Mouse (Mus musculus): ENCODE data around the gene Sec23a. TPM values are rescaled to one million over a fixed set of nuclear protein-coding genes. Genes with fewer than 3 reads are reported as not detected.
A peak's percentile ranks its signal among the peaks of the same experiment; 100 is the strongest.
"Not testable (repeated sequence)": the region's sequence is repeated elsewhere in the genome, so short reads cannot be mapped to it uniquely, and the experiment has no call there.

Sec23a gene
- polyA plus RNA-seq, 1 experiment = 79.0 TPM

- TF ChIP-seq POLR2A (IDR thresholded peaks at IDR 0.05; ENCODE audit: insufficient read depth, low read length) = no peak
- no peak for TF ChIP-seq EP300 (IDR thresholded peaks at IDR 0.05; ENCODE audit: insufficient read depth, low read depth, low read length)
- no peak for TF ChIP-seq CTCF (IDR thresholded peaks at IDR 0.05; ENCODE audit: low read depth, low read length)
- no peaks in the 10 kb centered on the region for H3K9me3 ChIP-seq (replicated peaks; ENCODE audit: control insufficient read depth, insufficient read depth, low read length, poor library complexity, severe bottlenecking)
- peak overlapping the region; percentile 77 for H3K9ac ChIP-seq (ENCODE audit: low read depth, poor library complexity, severe bottlenecking)
- H3K4me1 ChIP-seq (ENCODE audit: control insufficient read depth, insufficient read depth, low read length) = no peaks in the 10 kb centered on the region
- H3K36me3 ChIP-seq (ENCODE audit: control insufficient read depth, insufficient read depth, low read length, poor library complexity, severe bottlenecking) = peaks cover 13% of the 10 kb centered on the region
- no peaks in the 10 kb centered on the region for H3K27me3 ChIP-seq (ENCODE audit: control insufficient read depth, insufficient read depth, low read length, poor library complexity, severe bottlenecking)
- peak overlapping the region; percentile 73 for H3K27ac ChIP-seq (ENCODE audit: insufficient read depth, low read length)
- H3K4me3 ChIP-seq (ENCODE audit: low read depth, low read length) = peak overlapping the region; percentile 17
These were observed 884 bp upstream of the Sec23a start for GRCm38 (mm10) chr12:59012710-59013091.

- Histone ChIP-seq H3K9ac (ENCODE audit: low read depth, poor library complexity, severe bottlenecking) (peak overlapping the region; percentile 44), H3K27ac (ENCODE audit: insufficient read depth, low read length) (no peak overlapping the region), H3K4me1 (ENCODE audit: control insufficient read depth, insufficient read depth, low read length) (no peaks in the 10 kb centered on the region), H3K9me3 (replicated peaks; ENCODE audit: control insufficient read depth, insufficient read depth, low read length, poor library complexity, severe bottlenecking) (no peaks in the 10 kb centered on the region), H3K36me3 (ENCODE audit: control insufficient read depth, insufficient read depth, low read length, poor library complexity, severe bottlenecking) (peaks cover 4% of the 10 kb centered on the region), H3K4me3 (ENCODE audit: low read depth, low read length) (peak overlapping the region; percentile 97), H3K27me3 (ENCODE audit: control insufficient read depth, insufficient read depth, low read length, poor library complexity, severe bottlenecking) (no peaks in the 10 kb centered on the region)
- TF ChIP-seq CTCF (IDR thresholded peaks at IDR 0.05; ENCODE audit: low read depth, low read length) (no peak), EP300 (IDR thresholded peaks at IDR 0.05; ENCODE audit: insufficient read depth, low read depth, low read length) (no peak), POLR2A (IDR thresholded peaks at IDR 0.05; ENCODE audit: insufficient read depth, low read length) (no peak)
These were observed 458 bp downstream of the Sec23a start for GRCm38 (mm10) chr12:59011275-59011843.

DNA sequence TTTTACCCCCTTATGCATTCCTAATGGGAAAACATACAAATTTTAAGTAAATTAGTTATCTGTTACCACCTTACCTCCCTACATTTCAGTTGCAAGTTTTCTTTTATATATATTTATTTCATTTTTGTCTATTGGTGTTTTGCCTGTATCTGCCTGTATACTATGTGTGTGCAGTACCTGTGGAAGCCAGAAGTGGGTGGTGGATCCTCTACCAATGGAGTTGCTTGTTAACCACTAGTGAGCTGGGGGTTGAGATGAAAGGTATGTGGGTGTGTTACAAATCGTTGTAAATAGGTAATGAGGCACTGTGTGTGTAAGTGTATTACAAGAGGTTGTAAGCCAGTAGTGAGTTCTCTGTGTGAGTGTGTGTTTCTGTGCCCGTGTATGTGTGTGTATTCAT lies 1.3 kb downstream of the Sec23a start:
- H3K4me3 ChIP-seq (ENCODE audit: low read depth, low read length) = no peak overlapping the region
- H3K4me1 ChIP-seq (ENCODE audit: control insufficient read depth, insufficient read depth, low read length) = no peaks in the 10 kb centered on the region
- H3K27me3 ChIP-seq (ENCODE audit: control insufficient read depth, insufficient read depth, low read length, poor library complexity, severe bottlenecking) = no peaks in the 10 kb centered on the region
- H3K36me3 ChIP-seq (ENCODE audit: control insufficient read depth, insufficient read depth, low read length, poor library complexity, severe bottlenecking) = peaks cover 4% of the 10 kb centered on the region
- H3K9me3 ChIP-seq (replicated peaks; ENCODE audit: control insufficient read depth, insufficient read depth, low read length, poor library complexity, severe bottlenecking) = no peaks in the 10 kb centered on the region
- H3K27ac ChIP-seq (ENCODE audit: insufficient read depth, low read length) = no peak overlapping the region
- no peak overlapping the region for H3K9ac ChIP-seq (ENCODE audit: low read depth, poor library complexity, severe bottlenecking)
- TF ChIP-seq CTCF (IDR thresholded peaks at IDR 0.05; ENCODE audit: low read depth, low read length) = no peak
- TF ChIP-seq EP300 (IDR thresholded peaks at IDR 0.05; ENCODE audit: insufficient read depth, low read depth, low read length) = no peak
- no peak for TF ChIP-seq POLR2A (IDR thresholded peaks at IDR 0.05; ENCODE audit: insufficient read depth, low read length)

GRCm38 (mm10) chr12:58985766-58986165 lies 26.1 kb downstream of the Sec23a start:
- Histone ChIP-seq H3K9ac (ENCODE audit: low read depth, poor library complexity, severe bottlenecking) (no peak overlapping the region), H3K4me1 (ENCODE audit: control insufficient read depth, insufficient read depth, low read length) (no peaks in the 10 kb centered on the region), H3K9me3 (replicated peaks; ENCODE audit: control insufficient read depth, insufficient read depth, low read length, poor library complexity, severe bottlenecking) (no peaks in the 10 kb centered on the region), H3K27ac (ENCODE audit: insufficient read depth, low read length) (no peak overlapping the region), H3K27me3 (ENCODE audit: control insufficient read depth, insufficient read depth, low read length, poor library complexity, severe bottlenecking) (no peaks in the 10 kb centered on the region), H3K4me3 (ENCODE audit: low read depth, low read length) (no peak overlapping the region), H3K36me3 (ENCODE audit: control insufficient read depth, insufficient read depth, low read length, poor library complexity, severe bottlenecking) (peaks cover 5% of the 10 kb centered on the region)
- TF ChIP-seq CTCF (IDR thresholded peaks at IDR 0.05; ENCODE audit: low read depth, low read length) (no peak), EP300 (IDR thresholded peaks at IDR 0.05; ENCODE audit: insufficient read depth, low read depth, low read length) (no peak), POLR2A (IDR thresholded peaks at IDR 0.05; ENCODE audit: insufficient read depth, low read length) (no peak)

DNA sequence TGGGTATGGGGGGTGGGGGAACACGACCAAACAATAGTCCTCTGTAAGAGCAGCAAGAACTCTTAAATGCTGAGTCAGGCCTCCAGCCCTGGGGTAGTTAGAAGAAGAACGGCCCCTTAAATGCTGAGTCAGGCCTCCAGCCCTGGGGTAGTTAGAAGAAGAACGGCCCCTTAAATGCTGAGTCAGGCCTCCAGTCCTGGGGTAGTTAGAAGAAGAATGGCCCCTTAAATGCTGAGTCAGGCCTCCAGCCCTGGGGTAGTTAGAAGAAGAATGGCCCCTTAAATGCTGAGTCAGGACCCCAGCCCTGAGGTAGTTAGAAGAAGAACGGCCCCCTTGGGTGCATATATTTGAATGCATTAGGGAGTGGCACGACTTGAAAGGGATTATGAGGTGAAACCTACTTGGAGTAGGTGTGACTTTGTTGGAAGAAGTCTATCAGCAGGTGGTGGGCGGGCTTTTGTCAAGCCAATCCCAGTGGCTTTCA lies 30.6 kb downstream of the Sec23a start:
- TF ChIP-seq EP300 (IDR thresholded peaks at IDR 0.05; ENCODE audit: insufficient read depth, low read depth, low read length) = 0 out of 2 replicates have a peak, but pooled peaks have one; percentile 24
- H3K36me3 ChIP-seq (ENCODE audit: control insufficient read depth, insufficient read depth, low read length, poor library complexity, severe bottlenecking); H3K4me3 ChIP-seq (ENCODE audit: low read depth, low read length); H3K9me3 ChIP-seq (replicated peaks; ENCODE audit: control insufficient read depth, insufficient read depth, low read length, poor library complexity, severe bottlenecking); H3K27me3 ChIP-seq (ENCODE audit: control insufficient read depth, insufficient read depth, low read length, poor library complexity, severe bottlenecking); H3K9ac ChIP-seq (ENCODE audit: low read depth, poor library complexity, severe bottlenecking); H3K4me1 ChIP-seq (ENCODE audit: control insufficient read depth, insufficient read depth, low read length): not testable (repeated sequence)
- peak overlapping the region; percentile 90 for H3K27ac ChIP-seq (ENCODE audit: insufficient read depth, low read length)

GRCm38 (mm10) chr12:58976966-58977365 lies 34.9 kb downstream of the Sec23a start:
- H3K27ac ChIP-seq (ENCODE audit: insufficient read depth, low read length) = no peak overlapping the region
- TF ChIP-seq CTCF (IDR thresholded peaks at IDR 0.05; ENCODE audit: low read depth, low read length) (peak; percentile 7), POLR2A (IDR thresholded peaks at IDR 0.05; ENCODE audit: insufficient read depth, low read length) (no peak), EP300 (IDR thresholded peaks at IDR 0.05; ENCODE audit: insufficient read depth, low read depth, low read length) (no peak)
- no peaks in the 10 kb centered on the region for H3K4me1 ChIP-seq (ENCODE audit: control insufficient read depth, insufficient read depth, low read length)
- no peaks in the 10 kb centered on the region for H3K36me3 ChIP-seq (ENCODE audit: control insufficient read depth, insufficient read depth, low read length, poor library complexity, severe bottlenecking)
- H3K9me3 ChIP-seq (replicated peaks; ENCODE audit: control insufficient read depth, insufficient read depth, low read length, poor library complexity, severe bottlenecking) = no peaks in the 10 kb centered on the region
- no peak overlapping the region for H3K9ac ChIP-seq (ENCODE audit: low read depth, poor library complexity, severe bottlenecking)
- H3K27me3 ChIP-seq (ENCODE audit: control insufficient read depth, insufficient read depth, low read length, poor library complexity, severe bottlenecking) = no peaks in the 10 kb centered on the region
- no peak overlapping the region for H3K4me3 ChIP-seq (ENCODE audit: low read depth, low read length)

Data from ES-Bruce4 (cell line).